Mouse (Mus musculus) CH12.LX (cell line): ENCODE results near the gene Zxdc. TPM values are rescaled to one million over a fixed set of nuclear protein-coding genes. Genes with fewer than 3 reads are reported as not detected.

Experiments
- DNase-seq: peaks from one replicate; pipeline ENCODE4 v3.0.0-alpha.2; 2013; ENCODE audit errors: extremely low read depth
- H3K27ac ChIP-seq: 2 replicates; pipeline ENCODE4 v1.5.1; 2012; ENCODE audit warnings: low read depth, mild to moderate bottlenecking, control low read depth, moderate library complexity; ENCODE audit not compliant: insufficient read depth
- H3K27me3 ChIP-seq: replicated peaks from 2 replicates; pipeline ENCODE3; 2012; ENCODE audit warnings: inconsistent platforms
- H3K36me3 ChIP-seq, 2 experiments: replicated peaks in 1 of 2; 2 replicates each; pipeline versions ENCODE3 to v1.6.1; 2012; ENCODE audit warnings: inconsistent platforms in 1 of 2, low read length in 1 of 2, mild to moderate bottlenecking in 1 of 2, mixed read lengths in 1 of 2, moderate library complexity in 1 of 2; ENCODE audit not compliant: control insufficient read depth in 1 of 2, insufficient read depth in 1 of 2
- H3K4me1 ChIP-seq, 2 experiments: 2 replicates each; pipeline ENCODE4 v1.6.1; 2012; ENCODE audit warnings: inconsistent platforms in 1 of 2, moderate library complexity in 1 of 2; ENCODE audit not compliant: insufficient read depth in 2 of 2, control insufficient read depth in 1 of 2
- H3K4me2 ChIP-seq: 2 replicates; pipeline ENCODE4 v1.6.1; 2012; ENCODE audit warnings: low read depth, mild to moderate bottlenecking, control low read depth; ENCODE audit not compliant: poor library complexity, insufficient read depth, severe bottlenecking
- H3K4me3 ChIP-seq, 3 experiments: fragments of 150-350 bp in 1 of 3; sonication (generic) in 1 of 3; replicated peaks in 1 of 3; 2 replicates each; pipeline versions ENCODE3 to v1.5.1; 2011 to 2012; ENCODE audit warnings: low read depth in 2 of 3, low read length in 2 of 3, mild to moderate bottlenecking in 2 of 3, moderate library complexity in 2 of 3, control low read depth in 1 of 3, improper control_type of control experiment in 1 of 3, inconsistent platforms in 1 of 3, mixed read lengths in 1 of 3; ENCODE audit not compliant: poor library complexity in 1 of 3
- H3K79me2 ChIP-seq: replicated peaks from 2 replicates; pipeline ENCODE4 v1.6.1; 2012; ENCODE audit warnings: mild to moderate bottlenecking, moderate library complexity; ENCODE audit not compliant: control insufficient read depth, poor library complexity, insufficient read depth, severe bottlenecking; ENCODE audit errors: extremely low read depth
- H3K9ac ChIP-seq: 2 replicates; pipeline ENCODE4 v1.6.1; 2012; ENCODE audit warnings: low read depth, mild to moderate bottlenecking, control low read depth, moderate library complexity; ENCODE audit not compliant: insufficient read depth
- H3K9me3 ChIP-seq: replicated peaks from 2 replicates; pipeline ENCODE3; 2012; ENCODE audit warnings: low read length, inconsistent platforms, mixed read lengths
- BHLHE40 ChIP-seq: IDR thresholded peaks from 2 replicates; pipeline ENCODE4 v1.6.1; 2011; ENCODE audit warnings: mild to moderate bottlenecking, low read depth, low read length, improper control_type of control experiment
- CHD1 ChIP-seq: IDR thresholded peaks from 2 replicates; pipeline ENCODE4 v1.6.1; 2012; ENCODE audit warnings: low read depth, low read length, improper control_type of control experiment, inconsistent platforms
- E2F4 ChIP-seq: IDR thresholded peaks from 2 replicates; pipeline ENCODE4 v1.6.1; 2011; ENCODE audit warnings: low read depth, low read length, improper control_type of control experiment; ENCODE audit not compliant: insufficient replicate concordance
- ELF1 ChIP-seq: IDR thresholded peaks from 2 replicates; pipeline ENCODE4 v1.6.1; 2014; ENCODE audit warnings: low read depth, mild to moderate bottlenecking, inconsistent platforms, low read length, improper control_type of control experiment
- EP300 ChIP-seq: IDR thresholded peaks from 2 replicates; pipeline ENCODE4 v1.6.1; 2011; ENCODE audit warnings: low read length, improper control_type of control experiment
- GABPA ChIP-seq: IDR thresholded peaks from 2 replicates; pipeline ENCODE4 v1.6.1; 2012; ENCODE audit warnings: low read depth, low read length, improper control_type of control experiment, inconsistent platforms; ENCODE audit not compliant: insufficient replicate concordance
- IRF4 ChIP-seq: IDR thresholded peaks from 2 replicates; pipeline ENCODE4 v1.6.1; 2014; ENCODE audit warnings: low read depth, mild to moderate bottlenecking, inconsistent platforms, low read length, improper control_type of control experiment
- JUND ChIP-seq: conservative IDR thresholded peaks from 2 replicates; pipeline ENCODE4 v1.6.1; 2011; ENCODE audit warnings: low read depth, low read length, improper control_type of control experiment
- NELFE ChIP-seq: IDR thresholded peaks from 2 replicates; pipeline ENCODE4 v1.6.1; 2011; ENCODE audit warnings: low read depth, low read length, improper control_type of control experiment
- POLR2A ChIP-seq: IDR thresholded peaks from 2 replicates; pipeline ENCODE4 v1.6.1; 2011; ENCODE audit warnings: low read depth, mild to moderate bottlenecking, improper control_type of control experiment, low read length
- POLR2AphosphoS2 ChIP-seq: IDR thresholded peaks from 2 replicates; pipeline ENCODE4 v1.6.1; 2011; ENCODE audit warnings: low read depth, low read length, improper control_type of control experiment
- RAD21 ChIP-seq: IDR thresholded peaks from 2 replicates; pipeline ENCODE4 v1.6.1; 2011; ENCODE audit warnings: low read depth, mild to moderate bottlenecking, low read length, improper control_type of control experiment, moderate library complexity
- SIN3A ChIP-seq: IDR thresholded peaks from 2 replicates; pipeline ENCODE4 v1.6.1; 2012; ENCODE audit warnings: low read length, improper control_type of control experiment, inconsistent platforms
- SMC3 ChIP-seq: IDR thresholded peaks from 2 replicates; pipeline ENCODE4 v1.6.1; 2011; ENCODE audit warnings: low read depth, low read length, improper control_type of control experiment
- TBP ChIP-seq: conservative IDR thresholded peaks from 2 replicates; pipeline ENCODE4 v1.6.1; 2011; ENCODE audit warnings: low read depth, low read length, improper control_type of control experiment
- UBTF ChIP-seq: IDR thresholded peaks from 2 replicates; pipeline ENCODE4 v1.6.1; 2012; ENCODE audit warnings: low read depth, mild to moderate bottlenecking, inconsistent platforms, low read length, improper control_type of control experiment, moderate library complexity
- USF2 ChIP-seq: conservative IDR thresholded peaks from 2 replicates; pipeline ENCODE4 v1.6.1; 2011; ENCODE audit warnings: low read depth, low read length, improper control_type of control experiment
- ZC3H11A ChIP-seq: IDR thresholded peaks from 2 replicates; pipeline ENCODE4 v1.6.1; 2012; ENCODE audit warnings: low read depth, mild to moderate bottlenecking, inconsistent platforms, low read length, improper control_type of control experiment
- ZKSCAN1 ChIP-seq: IDR thresholded peaks from 2 replicates; pipeline ENCODE4 v1.6.1; 2012; ENCODE audit warnings: low read depth, inconsistent platforms, low read length, improper control_type of control experiment, borderline replicate concordance
- ZMIZ1 ChIP-seq: IDR thresholded peaks from 2 replicates; pipeline ENCODE4 v1.6.1; 2012; ENCODE audit warnings: low read depth, mild to moderate bottlenecking, inconsistent platforms, low read length, improper control_type of control experiment
- ZNF384 ChIP-seq: IDR thresholded peaks from 2 replicates; pipeline ENCODE4 v1.6.1; 2012; ENCODE audit warnings: low read depth, low read length, improper control_type of control experiment, inconsistent platforms
- dilution Hi-C: fragments of 300-500 bp; cut with MboI; formaldehyde crosslinking; loops from 2 replicates; pipeline ENCODE4 v1.14.3; 2020; ENCODE audit warnings: low sequenced_read_pairs; ENCODE audit not compliant: extremely low pct_unique_long_range_greater_than_20kb, extremely low pct_ligation_motif_present
- in situ Hi-C: fragments of 300-500 bp; cut with MboI; formaldehyde crosslinking; loops from 3 replicates; pipeline ENCODE4 v1.14.3; 2019; ENCODE audit warnings: low sequenced_read_pairs, low pct_ligation_motif_present, low pct_unique_long_range_greater_than_20kb, mixed read lengths
- polyA plus RNA-seq: library from polyadenylated mRNA; unstranded; fragments of >175 nt; gene quantifications from 2 replicates; pipeline ENCODE4 v1.2.1, GENCODE M21; 2012; ENCODE audit warnings: low read depth; ENCODE audit not compliant: insufficient read length
- total RNA-seq, 2 experiments: library from RNA; depleted of rRNA; stranded (reverse); fragments of 300-350 nt in 1 of 2; fragments of >200 nt in 1 of 2; gene quantifications; 2 replicates each; pipeline ENCODE4 v1.2.3; 2012 to 2014

Gene Zxdc
- total and polyA plus RNA-seq, 3 experiments: 4.7 to 8.3 (median 5.2) TPM

- in situ Hi-C loops: no loop called here
- Histone ChIP-seq H3K4me3 (no peak overlapping the region), H3K27ac (no peak overlapping the region), H3K79me2 (no peaks in the 10 kb centered on the region), H3K27me3 (peaks cover 65% of the 10 kb centered on the region), H3K4me2 (no peak overlapping the region), H3K9ac (no peak overlapping the region), H3K9me3 (no peaks in the 10 kb centered on the region), H3K36me3 (no peaks in the 10 kb centered on the region), H3K4me1 (peaks cover 0 to 4% of the 10 kb centered on the region in 2 experiments; a peak in 1 of 4 replicates)
- no peak for DNase-seq
- TF ChIP-seq ZNF384 (no peak), JUND (no peak), NELFE (no peak), SMC3 (no peak), POLR2AphosphoS2 (no peak), POLR2A (no peak), ELF1 (no peak), GABPA (no peak), CHD1 (no peak), IRF4 (no peak), ZKSCAN1 (no peak), ZMIZ1 (no peak)
- dilution Hi-C loops: no loop called here
These were observed 11.2 kb upstream of the Zxdc start for GRCm38 (mm10) chr6:90358142-90358541.

- Histone ChIP-seq H3K4me3 (no peak overlapping the region), H3K4me2 (no peak overlapping the region), H3K4me1 (peaks cover 0 to 4% of the 10 kb centered on the region in 2 experiments; a peak in 1 of 4 replicates), H3K27me3 (peaks cover 56% of the 10 kb centered on the region), H3K79me2 (no peaks in the 10 kb centered on the region), H3K9ac (no peak overlapping the region), H3K27ac (no peak overlapping the region), H3K36me3 (no peaks in the 10 kb centered on the region), H3K9me3 (no peaks in the 10 kb centered on the region)
- dilution Hi-C loops (no loop called here), in situ Hi-C loops (no loop called here)
- no peak for DNase-seq
- TF ChIP-seq USF2 (no peak), POLR2AphosphoS2 (no peak), ZNF384 (no peak), EP300 (no peak), TBP (no peak), SIN3A (no peak), CHD1 (no peak), ZMIZ1 (no peak), UBTF (no peak), JUND (no peak), E2F4 (no peak), BHLHE40 (no peak), RAD21 (no peak), ZC3H11A (no peak), POLR2A (no peak)
These were observed 9.8 kb upstream of the Zxdc start for GRCm38 (mm10) chr6:90359445-90359844.
